Mouse (Mus musculus) ES-E14 (cell line): Measurements from ENCODE around the gene Unc45a. TPM values are rescaled to one million over a fixed set of nuclear protein-coding genes. Genes with fewer than 3 reads are reported as not detected.

ENCODE experiments used
- DNase-seq: peaks from one replicate; pipeline ENCODE4 v3.0.0-alpha.2; 2013; ENCODE audit warnings: low read depth, low spot score
- H3K27ac ChIP-seq: 2 replicates; pipeline ENCODE4 v1.5.1; 2012; ENCODE audit warnings: low read depth, mild to moderate bottlenecking, low read length, moderate library complexity, mixed read lengths; ENCODE audit not compliant: poor library complexity, insufficient read depth, severe bottlenecking
- H3K36me3 ChIP-seq: 2 replicates; pipeline ENCODE4 v1.6.1; 2012; ENCODE audit warnings: mild to moderate bottlenecking, low read length, moderate library complexity, mixed read lengths; ENCODE audit not compliant: control insufficient read depth, poor library complexity, insufficient read depth, severe bottlenecking
- H3K4me1 ChIP-seq, 2 experiments: fragments of 150-350 bp in 1 of 2; sonication (generic) in 1 of 2; 2 replicates each; pipeline ENCODE4 v1.6.1; 2012; ENCODE audit warnings: low read length in 2 of 2, mild to moderate bottlenecking in 1 of 2, mixed read lengths in 1 of 2; ENCODE audit not compliant: control insufficient read depth in 2 of 2, insufficient read depth in 2 of 2, poor library complexity in 1 of 2
- H3K4me3 ChIP-seq, 2 experiments: fragments of 150-350 bp in 1 of 2; sonication (generic) in 1 of 2; 2 replicates each; pipeline ENCODE4 v1.5.1; 2012; ENCODE audit warnings: low read length in 2 of 2, low read depth in 1 of 2, mild to moderate bottlenecking in 1 of 2, mixed read lengths in 1 of 2; ENCODE audit not compliant: insufficient read depth in 1 of 2, poor library complexity in 1 of 2, severe bottlenecking in 1 of 2
- H3K9ac ChIP-seq: 2 replicates; pipeline ENCODE4 v1.6.1; 2012; ENCODE audit warnings: low read depth, mild to moderate bottlenecking, low read length, mixed read lengths; ENCODE audit not compliant: poor library complexity, insufficient read depth, severe bottlenecking
- H3K9me3 ChIP-seq: fragments of 150-350 bp; sonication (generic); 2 replicates; pipeline ENCODE4 v1.6.1; 2012; ENCODE audit warnings: low read depth, mild to moderate bottlenecking, low read length; ENCODE audit not compliant: control insufficient read depth, insufficient read depth
- CHD2 ChIP-seq: IDR thresholded peaks from 2 replicates; pipeline ENCODE4 v1.6.1; 2014; ENCODE audit warnings: mild to moderate bottlenecking, low read depth, low read length, inconsistent platforms
- HCFC1 ChIP-seq: IDR thresholded peaks from 2 replicates; pipeline ENCODE4 v1.6.1; 2012; ENCODE audit warnings: low read length, inconsistent platforms, borderline replicate concordance; ENCODE audit not compliant: insufficient read depth
- MAFK ChIP-seq: IDR thresholded peaks from 2 replicates; pipeline ENCODE4 v1.6.1; 2014; ENCODE audit warnings: mild to moderate bottlenecking, low read depth, low read length, inconsistent platforms; ENCODE audit not compliant: insufficient read depth
- ZC3H11A ChIP-seq: IDR thresholded peaks from 2 replicates; pipeline ENCODE4 v1.6.1; 2012; ENCODE audit warnings: low read depth, mild to moderate bottlenecking, inconsistent platforms, low read length, borderline replicate concordance
- ZNF384 ChIP-seq: IDR thresholded peaks from 2 replicates; pipeline ENCODE4 v1.6.1; 2012; ENCODE audit warnings: low read depth, low read length, inconsistent platforms
- in situ Hi-C, 2 experiments: fragments of 600-800 bp; cut with MboI; formaldehyde crosslinking; loops; one replicate each; pipeline ENCODE4 v1.15.1; 2025; ENCODE audit warnings: low sequenced_read_pairs in 2 of 2, inconsistent platforms in 1 of 2; ENCODE audit not compliant: unreplicated experiment in 2 of 2
- total RNA-seq: library from RNA; depleted of rRNA; stranded (reverse); fragments of 300-350 nt; gene quantifications from 2 replicates; pipeline ENCODE4 v1.2.3, GENCODE M21; 2012; rRNA removed

The Unc45a gene
- total RNA-seq, 1 experiment = 54.1 TPM

GRCm38 (mm10) chr7:80283226-80283918 lies 57.4 kb downstream of the Unc45a start:
- Histone ChIP-seq H3K27ac (no peak overlapping the region), H3K36me3 (peaks cover 34% of the 10 kb centered on the region), H3K9ac (no peak overlapping the region), H3K9me3 (no peaks in the 10 kb centered on the region), H3K4me3 (no peak overlapping the region), H3K4me1 (no peaks in the 10 kb centered on the region)
- no peak for DNase-seq
- no peak for TF ChIP-seq MAFK
- no peak for TF ChIP-seq CHD2
- no peak for TF ChIP-seq HCFC1
- no peak for TF ChIP-seq ZC3H11A
- in situ Hi-C loops = no loop called here

GRCm38 (mm10) chr7:80281646-80282045 lies 59.2 kb downstream of the Unc45a start:
- H3K27ac ChIP-seq = no peak overlapping the region
- no peaks in the 10 kb centered on the region for H3K9me3 ChIP-seq
- H3K36me3 ChIP-seq = peaks cover 26% of the 10 kb centered on the region
- no peak for DNase-seq
- no peak overlapping the region for H3K9ac ChIP-seq
- no peak overlapping the region for H3K4me3 ChIP-seq
- no peak for TF ChIP-seq MAFK
- TF ChIP-seq CHD2 = no peak
- TF ChIP-seq HCFC1 = no peak
- TF ChIP-seq ZC3H11A = no peak
- no peak for TF ChIP-seq ZNF384
- no peaks in the 10 kb centered on the region for H3K4me1 ChIP-seq
- in situ Hi-C loops = no loop called here

- TF ChIP-seq MAFK = no peak
- no peak for TF ChIP-seq HCFC1
- no peak for TF ChIP-seq CHD2
- no peak for TF ChIP-seq ZNF384
- no peak for TF ChIP-seq ZC3H11A
- in situ Hi-C loops = no loop called here
- Histone ChIP-seq H3K36me3 (peaks cover 25% of the 10 kb centered on the region), H3K27ac (no peak overlapping the region), H3K9ac (no peak overlapping the region), H3K4me3 (no peak overlapping the region), H3K9me3 (no peaks in the 10 kb centered on the region), H3K4me1 (no peaks in the 10 kb centered on the region)
- no peak for DNase-seq
These were observed 59.8 kb downstream of the Unc45a start for GRCm38 (mm10) chr7:80280998-80281397.

- Histone ChIP-seq H3K4me1 (no peaks in the 10 kb centered on the region), H3K9ac (no peak overlapping the region), H3K36me3 (peaks cover 20% of the 10 kb centered on the region), H3K9me3 (no peaks in the 10 kb centered on the region), H3K27ac (no peak overlapping the region), H3K4me3 (no peak overlapping the region)
- TF ChIP-seq ZC3H11A (no peak), CHD2 (no peak), MAFK (no peak), ZNF384 (no peak), HCFC1 (no peak)
- DNase-seq = no peak
- in situ Hi-C loops = no loop called here
These were observed 60.8 kb downstream of the Unc45a start for GRCm38 (mm10) chr7:80280032-80280431.

- no peak for DNase-seq
- H3K4me3 ChIP-seq = no peak overlapping the region
- H3K36me3 ChIP-seq = peaks cover 14% of the 10 kb centered on the region
- in situ Hi-C loops = no loop called here
- TF ChIP-seq CHD2 (no peak), MAFK (no peak), ZC3H11A (no peak), HCFC1 (no peak), ZNF384 (no peak)
- no peak overlapping the region for H3K9ac ChIP-seq
- no peaks in the 10 kb centered on the region for H3K9me3 ChIP-seq
- H3K27ac ChIP-seq = no peak overlapping the region
- H3K4me1 ChIP-seq = no peaks in the 10 kb centered on the region
These were observed 64.4 kb downstream of the Unc45a start for GRCm38 (mm10) chr7:80276374-80276773.

Other genes with a start within 250 kb of the Unc45a start
- 108 and 146 TPM in 2 replicates for gene Idh2, start 225.6 kb downstream of the Unc45a start, total RNA-seq
- gene Sema4b, start 154.2 kb downstream of the Unc45a start, total RNA-seq = 50.1 and 106 TPM in 2 replicates
- 52.6 and 59.7 TPM in 2 replicates for gene Cib1, start 108.2 kb downstream of the Unc45a start, total RNA-seq
- gene Gdpgp1, start 108.1 kb downstream of the Unc45a start, total RNA-seq = 4.4 and 4.5 TPM in 2 replicates
- gene Ttll13, start 94.6 kb downstream of the Unc45a start, total RNA-seq = 1.4 and 2.8 TPM in 2 replicates
- gene Ngrn, start 79.8 kb downstream of the Unc45a start, total RNA-seq = 37.8 and 45.2 TPM in 2 replicates
- gene Vps33b, start 71.4 kb downstream of the Unc45a start, total RNA-seq = 21.1 and 30.4 TPM in 2 replicates
- 91.0 and 103 TPM in 2 replicates for gene Prc1, start 46.6 kb downstream of the Unc45a start, total RNA-seq
- gene Rccd1, start 16.6 kb downstream of the Unc45a start, total RNA-seq = 16.4 and 27.6 TPM in 2 replicates
- gene Hddc3, start 2.1 kb upstream of the Unc45a start, total RNA-seq = 11.4 and 14.3 TPM in 2 replicates
- 14.6 and 19.8 TPM in 2 replicates for gene Man2a2, start 30.4 kb upstream of the Unc45a start, total RNA-seq
- 2.1 and 4.5 TPM in 2 replicates for gene Fes, start 46.9 kb upstream of the Unc45a start, total RNA-seq
- 16.1 and 17.7 TPM in 2 replicates for gene Furin, start 64.4 kb upstream of the Unc45a start, total RNA-seq
- 29.9 and 34.2 TPM in 2 replicates for gene Blm, start 194.1 kb upstream of the Unc45a start, total RNA-seq